Mouse (Mus musculus) thymus, postnatal 25 days (tissue): Measurements from ENCODE around the gene BC051142.
"Not testable (repeated sequence)": the region's sequence is repeated elsewhere in the genome, so short reads cannot be mapped to it uniquely, and the experiment has no call there.

Experiments used
- DNase-seq: peaks from one replicate; pipeline ENCODE4 v3.0.0; 2022

The BC051142 gene

DNA sequence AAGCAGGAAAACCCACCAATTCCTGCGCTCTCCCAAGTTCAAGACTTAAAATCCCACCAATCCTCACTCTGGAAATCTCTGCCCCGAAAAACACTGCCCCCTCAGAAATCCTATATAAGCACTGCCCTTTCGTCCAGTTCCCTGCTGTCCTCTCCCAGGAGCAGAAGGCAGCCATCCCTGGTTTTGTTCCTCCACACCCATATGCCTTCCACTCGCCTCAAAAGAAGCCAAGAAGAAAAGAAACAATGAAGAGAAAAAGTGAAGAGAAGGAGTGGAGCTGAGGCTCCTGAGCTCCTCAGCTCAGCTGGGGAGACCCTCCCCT lies 735 bp downstream of the BC051142 start:
- no peak for DNase-seq

DNA sequence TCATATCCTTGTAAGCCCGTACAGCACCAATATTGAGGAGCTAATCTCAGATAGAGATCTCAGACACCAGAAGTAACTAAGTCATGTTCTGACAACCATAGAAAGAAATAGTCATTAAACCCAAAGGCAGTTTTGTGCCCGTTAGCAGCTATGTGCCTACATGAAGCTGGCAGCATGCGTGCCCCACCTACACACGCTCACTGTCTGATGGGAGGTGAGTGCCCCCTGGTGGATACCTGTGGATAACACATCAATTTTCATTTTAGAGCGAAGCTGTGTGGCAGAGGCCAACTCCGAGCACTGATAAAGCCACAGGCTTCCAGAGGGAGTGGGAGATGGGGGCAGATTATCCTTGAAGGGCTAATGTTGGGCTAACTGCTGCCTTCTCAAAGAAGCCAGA lies 12.5 kb downstream of the BC051142 start:
- peak; percentile 75 for DNase-seq

DNA sequence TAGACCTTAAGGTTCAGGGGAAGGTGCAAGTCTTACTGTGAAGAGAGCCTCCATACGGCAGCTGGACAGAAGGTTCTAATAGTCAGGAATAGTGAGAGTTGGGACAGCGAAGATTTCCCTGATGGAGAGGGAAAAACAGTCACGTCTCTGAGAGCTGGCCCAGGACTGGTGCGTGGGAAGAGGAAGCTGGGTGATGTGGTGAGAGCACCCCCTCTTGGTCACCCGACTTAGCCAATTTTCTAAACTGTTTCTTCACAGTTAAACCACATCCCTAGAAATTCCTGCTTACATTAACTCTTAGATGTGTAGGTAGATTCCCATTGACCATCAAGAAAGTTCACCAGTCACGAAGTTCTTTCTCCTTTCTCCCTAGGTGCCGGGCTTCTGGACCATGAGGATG lies 21.4 kb downstream of the BC051142 start:
- DNase-seq: no peak

DNA sequence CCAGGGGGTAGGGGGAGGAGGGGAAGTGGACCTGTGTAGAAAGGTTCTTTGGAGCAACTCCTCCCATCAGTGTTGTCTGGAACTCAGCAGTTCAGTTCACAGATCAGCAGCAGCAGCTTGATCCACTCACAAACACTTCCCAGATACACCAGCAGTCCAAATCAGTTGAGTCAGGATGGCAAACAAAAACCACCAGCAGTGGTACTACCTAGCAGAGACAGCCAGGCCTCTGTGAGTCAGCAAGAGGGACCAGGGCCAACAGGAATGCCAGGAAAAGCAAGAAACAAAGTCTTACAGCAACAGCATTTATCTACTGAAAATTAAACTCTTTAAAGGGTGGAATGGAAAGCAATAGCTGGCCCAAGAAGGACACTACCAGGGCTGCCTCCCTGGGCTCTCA lies 29.0 kb downstream of the BC051142 start:
- DNase-seq: no peak

DNA sequence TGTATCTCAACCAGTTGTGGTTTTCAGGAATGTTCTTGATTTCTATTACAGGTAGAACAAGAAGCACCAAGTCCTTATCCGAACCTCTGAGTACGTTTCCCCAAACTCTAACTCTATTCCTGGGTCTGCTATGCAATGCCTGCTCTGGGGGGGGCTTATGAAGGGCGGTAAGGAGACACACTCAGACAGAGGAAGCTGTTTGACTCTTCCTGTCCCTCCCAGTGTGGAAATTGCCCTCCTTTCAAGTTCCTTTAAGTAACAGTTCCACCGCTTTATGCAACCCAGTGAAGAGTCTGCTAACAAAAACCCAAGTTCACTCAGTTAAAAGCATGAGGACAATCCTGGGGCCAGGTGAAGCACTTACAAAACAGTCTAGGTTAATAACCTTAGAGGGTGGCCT lies 38.5 kb downstream of the BC051142 start:
- DNase-seq: no peak

DNA sequence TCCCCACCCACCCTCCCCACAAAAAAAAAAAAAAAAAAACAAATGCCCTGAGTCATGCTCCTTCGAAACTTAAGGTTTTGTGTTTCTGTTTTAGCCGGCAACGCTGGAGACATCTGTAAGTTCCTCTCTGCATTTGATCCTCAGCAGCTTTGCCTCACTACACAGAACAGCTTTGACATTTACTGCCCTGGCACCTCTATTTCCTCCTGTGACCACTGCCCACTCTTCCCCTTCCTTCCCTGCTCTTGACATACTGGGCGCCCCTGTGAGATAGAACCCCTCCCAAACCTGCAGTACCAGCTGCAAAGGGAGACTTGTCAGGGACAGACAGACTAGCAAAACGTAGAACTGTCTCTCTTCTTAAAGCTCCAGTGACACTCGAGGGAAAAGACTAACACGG lies 39.0 kb downstream of the BC051142 start:
- DNase-seq: no peak

DNA sequence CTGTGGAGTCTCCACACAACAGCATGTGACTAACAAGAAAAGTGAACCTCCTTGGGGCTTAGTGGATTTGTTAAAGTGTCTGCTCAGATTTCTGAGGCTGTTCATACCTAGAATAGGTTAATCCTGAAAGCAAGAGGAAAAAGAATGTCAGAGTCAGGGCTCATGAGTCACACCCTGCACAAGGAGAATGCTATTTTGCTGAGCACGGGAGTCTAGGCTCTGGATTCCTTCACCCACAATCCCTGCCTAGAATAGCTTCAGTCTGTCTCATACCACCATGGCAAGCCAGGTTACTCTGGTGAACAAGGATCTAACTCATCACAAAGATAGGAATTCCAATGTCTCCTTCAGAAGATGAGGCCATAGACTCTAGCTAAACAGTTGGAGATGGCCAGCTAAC lies 40.0 kb downstream of the BC051142 start:
- DNase-seq: no peak

DNA sequence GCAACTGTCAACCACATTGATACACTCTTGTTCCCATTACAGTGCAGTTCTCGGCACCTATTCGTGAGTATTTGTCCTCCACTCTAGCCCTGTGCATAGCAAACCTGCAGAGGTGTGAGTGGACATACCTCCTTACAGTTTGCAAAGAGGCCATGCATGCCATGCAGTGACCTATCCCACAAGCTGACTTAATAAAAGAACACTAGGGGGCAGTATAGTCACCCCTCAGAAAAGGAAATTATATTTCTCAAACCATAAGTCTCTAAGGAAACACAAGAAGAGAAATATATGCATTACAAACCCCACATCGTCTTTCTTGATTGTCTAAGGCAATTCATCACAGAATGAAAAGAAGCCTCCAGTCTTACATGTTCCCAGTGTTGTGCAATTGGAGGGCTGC lies 41.2 kb downstream of the BC051142 start:
- no peak for DNase-seq

DNA sequence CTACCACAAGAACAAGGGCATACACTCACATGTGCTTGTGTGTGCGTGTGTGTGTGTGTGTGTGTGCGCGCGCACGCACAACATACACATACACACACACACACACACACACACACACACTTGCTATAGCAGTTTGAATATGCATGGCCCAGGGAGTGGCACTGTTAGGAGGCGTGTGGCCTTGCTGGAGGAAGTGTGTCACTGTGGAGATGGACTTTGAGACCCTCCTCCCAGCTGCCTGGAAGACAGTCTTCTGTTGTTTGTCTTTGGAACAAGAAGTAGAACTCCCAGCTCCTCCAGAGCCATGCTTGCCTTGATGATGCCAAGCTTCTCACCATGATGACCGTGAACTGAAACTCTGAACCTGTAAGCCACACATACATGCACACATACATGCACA lies 43.4 kb downstream of the BC051142 start:
- no peak for DNase-seq

DNA sequence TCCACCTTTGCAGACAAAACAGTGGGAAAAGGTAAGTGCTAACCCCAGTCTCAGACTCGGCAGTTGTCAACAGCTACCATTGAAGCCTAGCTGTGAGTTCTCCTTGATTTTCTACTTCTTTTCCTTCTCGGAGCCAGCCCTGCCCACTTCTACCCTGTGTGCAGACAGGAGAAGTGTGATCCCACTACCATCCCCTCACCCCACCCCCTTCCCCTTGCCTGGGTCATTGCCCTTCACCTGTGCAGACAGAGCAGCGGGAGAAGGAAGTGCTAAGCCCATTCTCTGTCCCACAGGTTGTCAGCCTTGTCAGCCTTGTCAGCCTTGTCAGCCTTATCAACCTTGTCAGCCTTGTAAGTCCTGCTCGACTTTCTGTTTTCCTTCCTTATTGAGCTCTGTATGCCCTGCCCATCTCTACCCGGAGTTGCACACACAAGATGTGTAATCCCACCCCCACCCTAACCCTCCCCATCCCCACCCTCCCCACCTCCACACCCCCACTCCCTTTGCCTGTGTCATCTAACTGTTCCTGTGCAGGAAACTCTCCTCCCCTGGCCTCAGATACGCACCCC lies 49.9 kb downstream of the BC051142 start:
- no peak for DNase-seq

DNA sequence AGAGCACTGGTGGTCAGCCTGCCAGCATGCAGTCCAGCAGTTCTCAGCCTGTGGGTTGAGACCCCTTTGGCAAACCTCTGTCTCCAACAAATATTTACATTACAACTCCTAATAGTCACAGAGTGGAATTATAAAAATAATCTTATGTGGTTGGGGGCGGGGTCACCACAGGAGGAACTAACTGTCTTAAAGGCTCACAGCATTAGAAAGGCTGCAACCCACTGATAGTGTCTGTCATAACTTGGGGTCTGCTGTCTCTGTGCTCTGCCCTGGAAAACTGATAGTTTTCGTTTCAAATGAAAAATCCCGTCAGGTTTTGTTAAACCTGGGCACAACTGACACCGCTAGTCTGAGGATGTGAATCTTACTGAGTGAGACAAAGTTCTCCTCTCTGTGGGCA lies 59.0 kb downstream of the BC051142 start:
- no peak for DNase-seq

DNA sequence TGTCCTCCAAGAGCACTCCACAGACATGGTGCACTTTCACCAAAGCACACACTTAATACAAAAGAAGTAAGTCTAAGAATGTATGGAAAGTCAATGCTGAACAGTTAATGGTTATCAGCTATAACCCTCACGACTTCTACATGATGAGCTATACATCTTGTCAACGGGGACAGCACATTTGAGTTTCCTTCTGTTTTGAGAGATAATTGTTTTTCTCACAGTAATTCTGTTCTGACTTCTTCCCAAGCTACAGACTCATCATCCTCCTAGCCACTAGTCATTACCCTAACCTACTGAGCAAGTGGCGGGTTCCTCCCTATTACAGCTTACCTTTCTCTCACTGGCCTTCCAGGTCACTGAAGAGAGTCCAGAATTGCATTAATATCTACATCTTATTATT lies 60.6 kb downstream of the BC051142 start:
- DNase-seq: no peak

DNA sequence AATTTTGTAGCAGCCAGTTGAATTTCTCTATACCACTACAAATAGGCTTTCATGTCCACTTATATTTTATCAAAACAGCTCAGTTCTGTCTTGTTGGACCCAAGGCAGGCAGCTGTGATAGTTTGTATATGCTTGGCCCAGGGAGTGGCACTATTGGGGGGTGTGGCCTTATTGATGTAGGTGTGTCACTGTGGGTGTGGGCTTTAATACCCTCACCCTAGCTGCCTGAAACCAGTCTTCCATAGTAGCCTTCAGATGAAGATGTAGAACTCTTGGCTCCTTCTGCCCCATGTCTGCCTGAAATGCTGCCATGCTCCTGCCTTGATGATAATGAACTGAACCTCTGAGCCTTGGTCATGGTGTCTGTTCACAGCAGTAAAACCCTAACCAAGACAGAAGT lies 67.3 kb downstream of the BC051142 start:
- DNase-seq: not testable (repeated sequence)

DNA sequence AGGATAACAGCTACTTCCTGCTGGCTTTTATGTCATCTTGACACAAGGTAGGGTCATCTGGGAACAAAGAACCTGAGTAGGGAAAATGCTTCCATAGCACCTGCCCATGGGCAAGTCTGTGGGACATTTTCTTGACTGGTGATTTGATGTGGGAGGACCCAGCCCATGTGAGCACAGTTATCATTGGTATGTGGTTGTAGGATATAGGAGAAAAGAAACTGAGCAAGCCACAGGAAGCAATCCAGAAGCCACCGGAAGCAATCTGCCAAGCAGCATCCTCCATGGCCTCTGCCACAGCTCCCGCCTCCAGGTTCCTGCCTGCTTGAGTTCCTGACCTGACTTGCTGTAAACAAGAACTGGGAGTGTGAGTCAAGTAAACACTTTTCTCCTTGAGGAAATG lies 71.9 kb downstream of the BC051142 start:
- DNase-seq: no peak

DNA sequence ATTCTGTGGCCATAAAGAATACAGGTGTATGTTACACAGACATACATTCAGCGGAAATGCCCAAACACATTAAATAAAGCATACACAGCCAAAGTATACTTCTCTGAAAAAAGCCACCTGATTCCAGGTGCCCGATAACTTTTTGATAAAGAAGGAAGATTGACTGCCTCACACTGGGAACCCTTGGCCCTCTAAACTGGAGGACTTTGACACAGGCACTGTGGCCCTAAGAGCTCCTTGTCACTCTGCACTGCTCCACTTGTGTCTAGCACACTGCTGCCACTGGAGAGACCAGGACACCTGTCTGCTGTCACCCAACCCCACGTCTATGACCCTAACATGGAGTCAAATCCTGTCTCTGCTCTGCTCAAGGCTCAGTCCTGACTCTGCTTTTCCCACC lies 76.4 kb downstream of the BC051142 start:
- no peak for DNase-seq

DNA sequence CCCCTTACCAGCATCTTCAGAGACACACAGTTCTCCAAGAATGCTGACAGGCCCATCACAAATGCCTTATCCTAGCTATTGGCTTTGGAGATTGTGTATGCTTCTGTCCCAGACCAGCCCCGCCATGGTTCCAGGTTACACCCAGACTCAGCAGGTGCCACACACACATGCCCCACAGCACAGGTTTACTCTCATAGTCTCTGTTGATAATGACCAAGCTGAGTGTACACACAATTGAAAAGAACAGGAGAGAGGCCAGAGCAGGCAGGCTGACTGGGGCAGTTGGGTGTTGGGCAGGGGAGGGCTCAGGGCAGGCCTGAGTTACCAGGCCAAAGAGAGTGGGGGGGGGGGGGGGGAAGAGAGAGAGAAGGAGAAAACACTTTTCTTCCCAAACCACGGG lies 77.8 kb downstream of the BC051142 start:
- DNase-seq: no peak

DNA sequence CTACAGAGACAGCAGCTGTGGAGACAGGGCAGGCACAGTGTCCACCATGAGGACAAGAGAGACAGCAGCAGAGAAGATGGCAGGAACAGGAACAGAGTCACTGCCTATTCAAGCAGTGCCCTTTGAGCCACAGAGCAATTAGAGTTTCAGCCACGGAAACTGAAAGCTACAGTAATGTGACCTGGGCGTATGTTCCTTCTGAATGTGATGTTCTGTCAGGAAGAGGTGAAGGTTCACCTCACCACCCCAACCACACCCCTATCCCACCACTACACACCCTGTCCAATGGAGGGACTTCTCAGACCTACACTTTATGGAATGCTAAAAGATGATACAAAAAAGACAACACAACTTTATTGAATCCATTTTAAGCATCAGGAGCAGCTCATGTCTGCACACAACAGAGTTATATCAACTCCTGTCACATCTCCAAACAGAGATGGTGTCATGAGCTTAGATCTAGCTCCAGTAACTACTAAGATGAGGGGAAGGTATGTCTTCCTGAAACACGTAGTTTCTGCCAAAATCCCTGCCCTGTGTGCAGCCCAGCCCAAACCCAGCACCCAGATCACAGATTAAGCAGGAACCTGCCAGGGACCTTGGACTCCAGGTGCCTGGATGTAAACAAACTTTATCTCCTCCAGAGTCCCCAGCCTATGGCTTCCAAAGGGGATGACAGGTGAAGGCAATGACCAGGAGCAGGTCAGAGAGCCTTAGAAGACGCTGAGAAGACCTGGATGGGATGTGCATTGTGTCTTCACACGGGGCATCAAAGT lies 78.8 kb downstream of the BC051142 start, which contains the start of gene Btnl4:
Gene Btnl4, minus strand, starts transcription at position 81 of the 776 bp plus-strand sequence.
- not testable (repeated sequence) for DNase-seq

DNA sequence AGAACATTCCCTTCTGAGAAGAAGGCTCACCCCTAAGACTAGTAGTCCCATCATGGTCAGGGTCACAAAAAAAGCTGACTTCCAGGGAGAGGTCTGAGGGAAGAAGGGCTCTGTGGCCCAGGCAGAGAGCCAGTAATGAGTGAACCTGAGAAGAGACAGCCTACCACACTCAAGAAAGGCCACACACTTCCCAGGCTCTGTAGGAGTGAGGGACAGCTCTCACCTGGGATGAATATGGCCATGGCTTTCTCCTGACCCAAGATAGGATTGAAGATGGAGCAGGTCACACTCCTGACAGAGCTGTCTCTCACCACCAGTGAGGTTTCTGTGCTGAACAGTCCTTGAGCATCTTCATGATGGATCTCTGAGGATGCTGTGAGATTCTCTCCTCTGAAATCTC lies 94.2 kb downstream of the BC051142 start:
- DNase-seq: no peak

DNA sequence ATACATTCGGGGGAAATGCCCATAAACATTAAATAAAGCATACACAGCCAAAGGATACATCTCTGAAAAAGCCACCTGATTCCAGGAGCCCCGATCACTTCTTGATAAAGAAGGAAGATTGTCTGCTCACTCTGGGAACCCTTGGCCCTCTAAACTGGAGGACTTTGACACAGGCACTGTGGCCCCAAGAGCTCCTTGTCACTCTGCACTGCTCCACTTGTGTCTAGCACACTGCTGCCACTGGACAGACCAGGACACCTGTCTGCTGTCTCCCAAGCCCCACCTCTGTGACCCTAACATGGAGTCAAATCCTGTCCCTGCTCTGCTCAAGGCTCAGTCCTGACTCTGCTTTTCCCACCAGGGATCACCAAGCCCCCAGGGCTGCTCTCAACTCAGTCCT lies 96.5 kb downstream of the BC051142 start:
- DNase-seq: not testable (repeated sequence)

DNA sequence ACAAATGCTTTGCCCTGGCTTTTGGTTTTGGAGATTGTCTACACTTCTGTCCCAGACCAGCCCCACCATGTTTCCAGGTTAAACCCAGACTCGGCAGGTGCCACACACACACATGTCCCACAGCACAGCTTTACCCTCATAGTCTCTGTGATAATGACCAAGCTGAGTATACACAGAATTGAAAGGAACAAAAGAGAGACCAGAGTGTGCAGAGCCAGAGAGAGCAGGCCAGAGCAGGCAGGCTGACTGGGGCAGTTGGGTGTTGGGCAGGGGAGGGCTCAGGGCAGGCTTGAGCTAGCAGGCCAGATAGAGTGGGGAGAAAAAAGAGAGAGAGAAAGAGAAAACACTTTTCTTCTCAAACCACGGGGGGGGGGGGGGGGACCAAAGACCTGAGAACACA lies 97.9 kb downstream of the BC051142 start:
- no peak for DNase-seq

DNA sequence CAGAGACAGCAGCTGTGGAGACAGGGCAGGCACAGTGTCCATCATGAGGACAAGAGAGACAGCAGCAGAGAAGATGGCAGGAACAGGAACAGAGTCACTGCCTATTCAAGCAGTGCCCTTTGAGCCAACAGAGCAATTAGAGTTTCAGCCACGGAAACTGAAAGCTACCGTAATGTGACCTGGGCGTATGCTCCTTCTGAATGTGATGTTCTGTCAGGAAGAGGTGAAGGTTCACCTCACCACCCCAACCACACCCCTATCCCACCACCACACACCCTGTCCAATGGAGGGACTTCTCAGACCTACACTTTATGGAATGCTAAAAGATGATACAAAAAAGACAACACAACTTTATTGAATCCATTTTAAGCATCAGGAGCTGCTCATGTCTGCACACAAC lies 98.7 kb downstream of the BC051142 start:
- not testable (repeated sequence) for DNase-seq

DNA sequence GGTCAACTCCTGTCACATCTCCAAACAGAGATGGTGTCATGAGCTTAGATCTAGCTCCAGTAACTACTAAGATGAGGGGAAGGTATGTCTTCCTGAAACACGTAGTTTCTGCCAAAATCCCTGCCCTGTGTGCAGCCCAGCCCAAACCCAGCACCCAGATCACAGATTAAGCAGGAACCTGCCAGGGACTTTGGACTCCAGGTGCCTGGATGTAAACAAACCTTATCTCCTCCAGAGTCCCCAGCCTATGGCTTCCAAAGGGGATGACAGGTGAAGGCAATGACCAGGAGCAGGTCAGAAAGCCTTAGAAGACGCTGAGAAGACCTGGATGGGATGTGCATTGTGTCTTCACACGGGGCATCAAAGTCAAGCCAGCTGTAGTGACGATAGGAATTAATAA lies 99.1 kb downstream of the BC051142 start:
- DNase-seq: not testable (repeated sequence)

DNA sequence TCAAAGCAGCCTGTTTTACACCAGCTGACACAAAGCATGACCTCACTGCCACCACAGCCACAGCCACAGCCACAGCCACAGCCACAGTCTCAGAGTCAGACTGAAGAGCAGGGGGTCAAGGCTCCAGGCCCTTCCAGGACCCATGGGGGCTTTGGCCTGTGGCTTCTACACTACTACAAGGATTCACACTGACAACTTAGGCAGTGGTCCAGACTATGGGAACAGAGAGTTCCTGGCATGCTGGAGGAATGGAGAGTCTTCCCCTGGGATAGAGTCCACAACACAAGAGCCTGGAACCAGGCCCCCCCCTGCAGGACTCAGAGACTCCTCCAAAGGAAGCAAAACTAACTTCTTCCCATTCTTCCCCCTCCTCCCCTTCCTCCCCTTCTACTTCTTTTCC lies 109.0 kb downstream of the BC051142 start:
- DNase-seq: no peak
